Mouse (Mus musculus): ENCODE results near the gene Uspl1.

The Uspl1 gene

GRCm38 (mm10) chr5:149212806-149213205 is 28.7 kb downstream of the Uspl1 start:
- DNase-seq (ENCODE audit: low read depth): no peak

DNA sequence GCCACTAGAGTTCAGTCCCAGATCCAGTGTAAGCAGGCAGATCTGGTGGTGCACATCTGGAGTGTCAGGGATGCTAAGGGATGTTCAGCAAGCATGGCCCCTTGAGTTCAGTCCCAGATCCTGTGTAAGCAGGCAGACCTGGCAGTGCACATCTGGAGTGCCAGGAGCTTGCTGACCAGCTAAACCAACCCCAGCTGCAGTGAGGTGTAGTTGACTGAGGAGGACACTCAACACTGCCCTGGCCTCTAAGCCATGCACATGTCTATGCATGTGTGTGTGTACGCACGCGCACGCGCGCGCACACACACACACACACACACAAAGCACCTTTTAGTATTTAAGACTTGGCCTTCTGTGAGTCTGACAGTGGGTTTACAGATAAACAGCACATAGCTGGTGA is 31.4 kb downstream of the Uspl1 start:
- no peak for DNase-seq (ENCODE audit: low read depth)

DNA sequence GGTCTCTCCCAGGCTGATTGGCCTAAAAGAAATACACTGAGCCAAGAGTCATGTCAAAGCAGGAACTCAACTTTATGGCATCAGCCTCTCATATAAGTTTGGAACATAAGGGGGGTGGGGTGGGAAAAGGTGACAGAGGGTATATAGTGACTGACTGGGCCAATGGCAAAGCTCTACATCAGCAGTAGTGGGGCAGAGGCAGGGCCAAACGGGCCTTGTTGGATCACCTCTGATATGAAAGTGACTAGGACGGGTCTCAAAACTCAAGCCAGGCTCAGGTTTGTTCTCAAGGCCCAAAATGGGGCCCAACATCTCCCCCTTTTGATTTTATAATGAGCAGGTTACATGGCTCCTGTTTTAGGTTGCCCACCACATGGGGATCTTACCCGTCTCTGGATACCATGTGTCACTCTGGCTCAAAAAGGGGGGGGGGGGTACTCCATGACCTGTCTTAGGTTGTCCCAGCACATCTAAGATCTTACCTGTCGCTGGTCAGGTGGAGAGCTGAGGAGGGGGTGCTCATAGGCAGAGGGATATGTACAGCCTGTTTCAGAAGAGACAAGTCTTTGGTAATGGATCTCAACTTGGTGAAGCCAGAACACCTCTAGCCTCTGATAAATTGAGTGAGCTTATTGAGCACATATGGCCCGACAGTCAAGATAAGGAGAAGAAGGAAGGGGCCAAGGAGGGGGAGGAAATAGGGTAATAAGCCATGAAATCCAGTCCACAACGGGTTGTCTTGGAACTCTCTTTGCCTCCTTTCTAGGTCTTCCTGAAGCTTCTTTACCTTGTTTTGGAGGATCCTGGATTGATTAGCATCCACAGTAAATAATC is 33.6 kb downstream of the Uspl1 start:
- DNase-seq (ENCODE audit: low read depth): no peak

DNA sequence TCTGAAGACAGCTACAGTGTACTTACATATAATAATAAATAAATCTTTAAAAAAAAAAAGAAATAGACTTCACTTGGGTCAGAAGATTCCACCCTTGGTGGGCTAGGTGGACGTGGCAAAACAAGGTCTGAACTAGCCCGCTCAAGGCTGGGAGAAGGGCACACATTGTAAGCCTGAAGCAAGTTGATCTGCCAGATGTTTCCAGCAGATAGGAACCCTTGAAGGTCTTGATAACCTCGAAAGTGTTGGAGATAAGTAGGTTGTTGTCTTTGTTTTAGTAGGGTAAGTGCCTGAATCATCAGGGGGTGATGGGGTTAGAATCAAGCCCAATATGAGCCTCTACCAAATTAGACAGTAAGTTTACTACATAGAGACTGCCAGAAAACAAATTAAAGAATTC is 35.3 kb downstream of the Uspl1 start:
- DNase-seq (ENCODE audit: low read depth): no peak

DNA sequence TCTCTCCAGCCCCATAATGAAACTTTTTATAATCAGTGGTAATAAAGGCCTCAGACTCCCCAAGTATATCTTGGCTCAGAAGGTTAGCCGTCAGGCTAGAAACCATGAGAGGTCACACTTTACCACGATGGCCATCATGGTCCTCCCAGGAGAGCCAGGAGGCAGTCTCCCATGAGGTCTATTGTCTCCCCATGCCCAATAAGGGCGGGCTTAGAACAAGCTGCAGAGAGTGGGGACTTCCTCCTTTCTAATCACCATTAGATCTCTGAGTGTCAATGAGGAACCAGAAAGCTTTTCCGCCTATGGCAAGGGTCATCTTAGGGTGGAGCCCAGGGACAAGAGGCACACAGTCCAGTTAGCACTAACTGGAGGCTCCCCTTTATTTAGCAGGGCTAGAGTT is 37.2 kb downstream of the Uspl1 start:
- no peak for DNase-seq (ENCODE audit: low read depth)

DNA sequence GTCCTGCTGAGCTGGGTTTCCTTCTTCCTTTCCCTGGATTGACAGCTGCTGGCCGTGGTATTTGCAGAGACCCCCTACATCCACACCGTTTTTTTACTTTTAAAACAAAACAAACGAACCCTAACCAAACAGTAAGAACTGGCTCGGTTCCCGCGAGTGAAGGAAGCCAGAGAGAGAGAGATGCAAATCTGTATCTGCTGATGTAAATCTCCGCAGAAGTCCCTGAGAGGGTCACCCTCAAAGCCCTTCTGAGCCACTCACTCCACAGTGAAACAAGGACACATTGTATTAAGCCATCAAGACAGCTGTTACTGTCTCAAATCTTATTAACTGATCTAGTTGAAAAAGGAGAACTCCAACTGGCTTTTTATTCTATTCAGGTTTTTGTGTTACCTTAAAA is 40.5 kb downstream of the Uspl1 start:
- DNase-seq (ENCODE audit: low read depth): no peak

- peak; percentile 92 for DNase-seq (ENCODE audit: low read depth)
Measured at GRCm38 (mm10) chr5:149228700-149229618, 44.8 kb downstream of the Uspl1 start.

GRCm38 (mm10) chr5:149229619-149230339 is 45.6 kb downstream of the Uspl1 start:
- DNase-seq (ENCODE audit: low read depth): no peak

GRCm38 (mm10) chr5:149235002-149235401 is 50.9 kb downstream of the Uspl1 start:
- peak; percentile 56 for DNase-seq (ENCODE audit: low read depth)

DNA sequence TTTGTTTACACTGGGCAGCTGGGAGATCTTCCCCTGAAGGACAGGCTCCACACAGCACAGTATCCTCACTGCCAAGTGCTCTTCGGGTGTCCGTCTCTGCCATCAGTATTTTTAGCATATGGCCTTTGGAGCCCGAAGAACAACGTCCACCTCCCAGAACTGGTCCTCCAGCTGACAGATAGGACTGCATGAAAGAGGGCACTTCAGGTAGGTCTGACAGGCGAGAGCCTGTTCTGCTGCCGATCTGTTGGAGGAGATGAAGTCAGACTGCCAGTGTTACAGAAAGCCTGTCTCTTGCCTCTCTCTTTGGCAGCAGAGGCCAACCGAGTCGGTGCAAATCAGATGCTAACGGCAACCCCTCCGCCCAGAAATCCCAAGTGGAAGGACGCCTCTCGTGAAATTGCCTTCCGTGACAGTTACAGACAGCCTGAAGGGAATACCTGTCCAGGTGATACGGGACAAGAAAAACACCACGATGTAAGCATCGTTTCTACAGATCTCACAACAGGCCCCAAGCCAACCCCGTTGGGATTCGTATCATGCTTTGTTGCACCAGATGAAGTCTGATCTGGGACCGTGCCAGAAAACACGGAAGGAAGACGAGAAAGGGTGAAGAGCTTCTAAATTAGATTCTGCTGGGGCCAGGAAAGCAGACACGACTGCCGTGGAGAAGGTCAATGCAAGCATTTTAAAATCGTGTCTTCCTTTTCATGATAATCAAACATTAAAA is 53.2 kb downstream of the Uspl1 start:
- DNase-seq (ENCODE audit: low read depth): no peak

- DNase-seq (ENCODE audit: low read depth): no peak
Measured at GRCm38 (mm10) chr5:149242467-149242866, 58.3 kb downstream of the Uspl1 start.

- DNase-seq (ENCODE audit: low read depth): no peak
Measured at GRCm38 (mm10) chr5:149243053-149243452, 58.9 kb downstream of the Uspl1 start.

GRCm38 (mm10) chr5:149245391-149245964 is 61.3 kb downstream of the Uspl1 start:
- peak; percentile 50 for DNase-seq (ENCODE audit: low read depth)

DNA sequence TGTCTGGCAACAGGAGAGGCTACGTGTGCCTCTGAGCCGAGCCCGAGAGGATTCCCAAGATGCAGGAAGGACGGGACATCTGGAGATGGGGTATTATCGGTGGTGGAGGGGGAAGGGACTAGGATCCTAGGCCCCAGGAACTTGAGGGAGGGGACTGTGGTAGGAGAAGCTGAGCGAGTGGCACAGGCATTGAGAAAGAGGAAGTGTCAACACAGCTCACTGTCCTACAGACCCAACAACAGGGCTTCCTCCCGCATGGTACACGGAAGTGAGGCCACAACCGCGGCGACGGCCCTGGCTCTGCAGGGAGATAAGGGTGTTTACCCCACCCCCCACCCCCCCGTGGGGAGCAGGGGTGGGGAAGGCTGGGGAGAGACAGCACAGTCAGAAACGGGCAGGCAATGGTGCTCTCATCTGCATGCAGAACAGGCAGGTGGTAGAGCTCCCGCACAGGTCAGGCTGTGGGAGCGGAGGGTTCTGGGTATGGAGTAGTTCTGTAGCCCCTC is 61.9 kb downstream of the Uspl1 start:
- peak; percentile 85 for DNase-seq (ENCODE audit: low read depth)

GRCm38 (mm10) chr5:149247047-149247904 is 63.1 kb downstream of the Uspl1 start:
- DNase-seq (ENCODE audit: low read depth): no peak

DNA sequence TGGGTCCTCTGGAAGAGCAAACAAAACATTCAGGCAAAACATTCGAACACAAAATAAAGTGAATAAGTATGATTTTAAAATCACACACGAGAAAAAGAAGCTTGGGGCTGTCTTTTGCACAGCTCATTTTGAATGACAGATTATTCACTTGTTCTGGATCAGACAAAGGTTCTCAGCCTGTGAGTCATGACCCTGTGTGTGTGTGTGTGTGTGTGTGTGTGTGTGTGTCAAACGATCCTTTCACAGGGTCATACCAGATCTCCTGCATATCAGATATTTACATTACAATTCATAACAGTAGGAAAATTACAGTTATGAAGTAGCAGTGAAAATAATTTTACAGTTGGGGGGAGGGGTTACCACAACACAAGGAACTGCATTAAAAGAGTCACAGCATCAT is 68.2 kb downstream of the Uspl1 start:
- DNase-seq (ENCODE audit: low read depth): no peak

DNA sequence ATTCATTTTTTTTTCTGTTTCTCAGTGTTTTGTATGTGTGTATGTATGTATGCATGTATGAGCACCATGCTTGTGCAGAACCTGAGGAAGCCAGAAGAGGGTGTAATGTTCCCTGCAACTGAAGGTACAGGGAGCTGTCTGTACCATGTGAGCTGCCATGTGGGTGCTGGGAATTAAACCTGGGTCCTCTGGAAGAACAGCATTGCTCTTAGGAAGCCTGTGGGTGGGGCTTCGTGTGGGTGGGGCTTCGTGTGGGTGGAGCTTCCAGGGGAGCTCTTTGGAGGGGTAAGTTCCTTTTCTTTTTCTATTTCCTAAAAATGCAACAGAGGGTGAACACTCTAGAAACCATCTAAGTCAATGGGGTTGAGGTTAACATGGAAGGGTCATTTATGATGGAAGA is 69.3 kb downstream of the Uspl1 start:
- DNase-seq (ENCODE audit: low read depth): no peak

DNA sequence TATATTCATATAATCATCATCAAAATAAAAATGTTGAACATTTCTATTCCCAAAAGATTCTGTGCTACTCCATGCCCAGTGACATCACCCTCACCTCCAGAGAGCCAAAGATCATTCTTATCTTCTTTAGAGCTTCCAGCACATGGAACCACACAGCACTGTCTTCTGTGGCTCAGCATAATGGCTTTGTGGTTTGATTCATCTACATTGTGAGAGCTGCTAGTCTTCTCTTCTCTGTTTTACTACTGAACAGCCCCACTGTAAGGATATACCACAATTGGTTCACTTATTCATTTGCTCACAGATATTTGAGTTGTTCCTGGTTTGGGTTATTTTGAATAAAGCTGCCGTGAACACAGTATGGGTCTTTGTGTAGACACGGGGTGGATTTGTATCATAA is 71.4 kb downstream of the Uspl1 start:
- peak; percentile 61 for DNase-seq (ENCODE audit: low read depth)

DNA sequence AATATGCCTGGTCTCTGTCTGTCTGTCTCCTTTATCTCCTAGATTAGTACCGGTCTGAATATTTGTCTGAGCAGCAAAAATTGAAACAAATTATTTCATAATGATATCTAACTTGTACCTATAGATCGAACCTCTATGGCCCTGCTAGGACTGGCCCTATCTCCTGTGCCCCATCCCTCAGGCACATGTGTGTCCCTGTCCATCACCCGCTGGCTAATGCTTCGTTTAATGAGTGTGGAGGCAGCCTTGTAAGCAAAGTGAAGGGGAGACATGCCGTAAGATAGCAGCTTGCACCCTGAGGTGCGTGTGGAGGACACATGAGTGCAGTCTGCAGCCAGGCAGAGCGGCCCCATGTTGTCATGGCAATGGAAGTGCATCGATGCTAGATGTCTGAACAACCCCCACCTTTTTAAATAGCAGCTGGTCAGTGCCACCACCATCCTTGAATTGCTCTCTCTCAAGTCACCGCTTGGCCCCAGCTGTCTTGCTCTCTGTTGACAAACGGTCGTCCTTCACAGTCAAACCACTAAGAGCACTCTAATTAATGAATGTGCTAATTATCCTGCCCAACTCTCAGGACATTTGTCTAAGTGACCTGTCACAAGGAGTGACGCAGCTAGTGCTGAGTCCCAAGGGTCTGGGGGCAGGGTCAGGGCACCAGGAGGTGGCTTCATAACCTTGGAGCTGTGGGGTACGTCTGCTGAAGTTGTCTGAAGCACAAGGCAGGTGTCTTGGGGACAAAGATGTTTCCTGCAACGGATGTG is 73.5 kb downstream of the Uspl1 start:
- no peak for DNase-seq (ENCODE audit: low read depth)

All from naive thymus-derived CD4-positive, alpha-beta T cell, adult 2 months (primary cell).